Mouse (Mus musculus) forebrain, embryonic 11.5 days (tissue): ENCODE results near the gene Psmd9. TPM values are rescaled to one million over a fixed set of nuclear protein-coding genes. Genes with fewer than 3 reads are reported as not detected.

Experiments
- ATAC-seq: fragments of 200-750 bp; cut with Nextera tagmentation; replicated peaks from 2 replicates; pipeline ENCODE4 v1.8.0; 2017; ENCODE audit warnings: moderate TSS enrichment; ENCODE audit not compliant: low FRiP score
- DNase-seq: peaks from one replicate; pipeline ENCODE4 v3.0.0-alpha.2; 2017; ENCODE audit warnings: low spot score
- H3K27ac ChIP-seq: fragments of 300-500 bp; sonication (generic); 2 replicates; pipeline ENCODE4 v1.5.1; 2014; ENCODE audit warnings: low read depth, low read length
- H3K27me3 ChIP-seq: fragments of 300-500 bp; sonication (generic); 2 replicates; pipeline ENCODE4 v1.6.1; 2014; ENCODE audit warnings: mild to moderate bottlenecking, low read length, mixed read lengths; ENCODE audit not compliant: control insufficient read depth, insufficient read depth
- H3K36me3 ChIP-seq: fragments of 300-500 bp; sonication (generic); 2 replicates; pipeline ENCODE4 v1.6.1; 2014; ENCODE audit warnings: mild to moderate bottlenecking, low read length, moderate library complexity, mixed read lengths; ENCODE audit not compliant: control insufficient read depth, insufficient read depth
- H3K4me1 ChIP-seq: fragments of 300-500 bp; sonication (generic); replicated peaks from 2 replicates; pipeline ENCODE4 v1.6.1; 2014; ENCODE audit warnings: low read length, mixed read lengths; ENCODE audit not compliant: control insufficient read depth, insufficient read depth
- H3K4me2 ChIP-seq: fragments of 300-500 bp; sonication (generic); 2 replicates; pipeline ENCODE4 v1.6.1; 2014; ENCODE audit warnings: low read depth, mild to moderate bottlenecking, low read length, moderate library complexity, mixed read lengths; ENCODE audit not compliant: severe bottlenecking
- H3K4me3 ChIP-seq: fragments of 300-500 bp; sonication (generic); 2 replicates; pipeline ENCODE4 v1.5.1; 2014; ENCODE audit warnings: low read depth, low read length
- H3K9ac ChIP-seq: fragments of 300-500 bp; sonication (generic); 2 replicates; pipeline ENCODE4 v1.6.1; 2014; ENCODE audit warnings: low read length
- H3K9me3 ChIP-seq: fragments of 300-500 bp; sonication (generic); 2 replicates; pipeline ENCODE4 v1.6.1; 2016; ENCODE audit warnings: low read length, mixed read lengths; ENCODE audit not compliant: control insufficient read depth
- WGBS: fragments of 180-500 bp; shearing (Covaris S2); extraction: QIAGEN DNeasy Blood & Tissue Kit; methylation state at CpG from one replicate; pipeline ENCODE4 v1.1.7; 2014; 5-methylcytosine and 5-hydroxymethylcytosine counted together
- polyA plus RNA-seq: library from polyadenylated mRNA; unstranded; fragments of >200 nt; fragmentation: Nextera tagmentation; extraction: Ambion mirVana; gene quantifications from 2 replicates; pipeline ENCODE4 v1.2.1, GENCODE M21; 2014

Psmd9 gene
- polyA plus RNA-seq, 1 experiment from 2014 or later = 68.5 TPM

GRCm38 (mm10) chr5:123296972-123297754 lies 128.0 kb downstream of the Psmd9 start:
- no peak for DNase-seq
- no peaks in the 10 kb centered on the region for H3K36me3 ChIP-seq
- H3K27me3 ChIP-seq = no peaks in the 10 kb centered on the region; the same call in 1 of the 2 replicates
- H3K9me3 ChIP-seq = no peaks in the 10 kb centered on the region
- H3K9ac ChIP-seq = no peak overlapping the region
- no peak overlapping the region for H3K27ac ChIP-seq
- no peak overlapping the region for H3K4me3 ChIP-seq
- no peak overlapping the region for H3K4me2 ChIP-seq
- 65% methylated on average over 23 of the region's 23 CpGs for WGBS
- peaks cover 8% of the 10 kb centered on the region for H3K4me1 ChIP-seq
- ATAC-seq = no peak

GRCm38 (mm10) chr5:123297830-123298229 lies 128.6 kb downstream of the Psmd9 start:
- Histone ChIP-seq H3K36me3 (no peaks in the 10 kb centered on the region), H3K9ac (no peak overlapping the region), H3K4me2 (no peak overlapping the region), H3K9me3 (no peaks in the 10 kb centered on the region), H3K27me3 (no peaks in the 10 kb centered on the region; the same call in 1 of the 2 replicates), H3K4me3 (no peak overlapping the region), H3K27ac (no peak overlapping the region), H3K4me1 (peaks cover 14% of the 10 kb centered on the region)
- WGBS = 78% methylated on average over 7 of the region's 7 CpGs
- DNase-seq (no peak), ATAC-seq (no peak)

- whole genome bisulfite sequencing = 89% methylated on average over 6 of the region's 6 CpGs
- no peak overlapping the region for H3K9ac ChIP-seq
- no peak overlapping the region for H3K27ac ChIP-seq
- ATAC-seq (no peak), DNase-seq (no peak)
- no peaks in the 10 kb centered on the region for H3K9me3 ChIP-seq
- peaks cover 14% of the 10 kb centered on the region for H3K4me1 ChIP-seq
- no peaks in the 10 kb centered on the region; the same call in 1 of the 2 replicates for H3K27me3 ChIP-seq
- H3K4me2 ChIP-seq = no peak overlapping the region
- no peak overlapping the region for H3K4me3 ChIP-seq
- no peaks in the 10 kb centered on the region for H3K36me3 ChIP-seq
Measured at GRCm38 (mm10) chr5:123298526-123298925, 129.3 kb downstream of the Psmd9 start.

Other genes starting within 250 kb of the Psmd9 start
- gene Kdm2b, start 179.6 kb upstream of the Psmd9 start, polyA plus RNA-seq = 78.0 and 92.4 TPM in 2 replicates
- gene Orai1, start 154.3 kb upstream of the Psmd9 start, polyA plus RNA-seq = 9.6 and 9.8 TPM in 2 replicates
- gene Morn3, start 122.4 kb upstream of the Psmd9 start, polyA plus RNA-seq = not detected in 2 replicates
- gene Tmem120b, start 101.0 kb upstream of the Psmd9 start, polyA plus RNA-seq = 7.3 and 9.3 TPM in 2 replicates
- gene Rhof, start 36.7 kb upstream of the Psmd9 start, polyA plus RNA-seq = 1.2 and 1.9 TPM in 2 replicates
- 13.9 and 15.0 TPM in 2 replicates for gene Setd1b, start 27.2 kb upstream of the Psmd9 start, polyA plus RNA-seq
- gene Hpd, start 13.3 kb downstream of the Psmd9 start, polyA plus RNA-seq = not detected in 2 replicates
- gene Wdr66, start 82.7 kb downstream of the Psmd9 start, polyA plus RNA-seq = 1.1 and 1.9 TPM in 2 replicates
- gene Bcl7a, start 174.4 kb downstream of the Psmd9 start, polyA plus RNA-seq = 57.1 and 61.7 TPM in 2 replicates
- gene Mlxip, start 225.4 kb downstream of the Psmd9 start, polyA plus RNA-seq = 22.3 and 22.7 TPM in 2 replicates